Mouse (Mus musculus): ENCODE data around the gene Sepsecs.

Gene Sepsecs

DNA sequence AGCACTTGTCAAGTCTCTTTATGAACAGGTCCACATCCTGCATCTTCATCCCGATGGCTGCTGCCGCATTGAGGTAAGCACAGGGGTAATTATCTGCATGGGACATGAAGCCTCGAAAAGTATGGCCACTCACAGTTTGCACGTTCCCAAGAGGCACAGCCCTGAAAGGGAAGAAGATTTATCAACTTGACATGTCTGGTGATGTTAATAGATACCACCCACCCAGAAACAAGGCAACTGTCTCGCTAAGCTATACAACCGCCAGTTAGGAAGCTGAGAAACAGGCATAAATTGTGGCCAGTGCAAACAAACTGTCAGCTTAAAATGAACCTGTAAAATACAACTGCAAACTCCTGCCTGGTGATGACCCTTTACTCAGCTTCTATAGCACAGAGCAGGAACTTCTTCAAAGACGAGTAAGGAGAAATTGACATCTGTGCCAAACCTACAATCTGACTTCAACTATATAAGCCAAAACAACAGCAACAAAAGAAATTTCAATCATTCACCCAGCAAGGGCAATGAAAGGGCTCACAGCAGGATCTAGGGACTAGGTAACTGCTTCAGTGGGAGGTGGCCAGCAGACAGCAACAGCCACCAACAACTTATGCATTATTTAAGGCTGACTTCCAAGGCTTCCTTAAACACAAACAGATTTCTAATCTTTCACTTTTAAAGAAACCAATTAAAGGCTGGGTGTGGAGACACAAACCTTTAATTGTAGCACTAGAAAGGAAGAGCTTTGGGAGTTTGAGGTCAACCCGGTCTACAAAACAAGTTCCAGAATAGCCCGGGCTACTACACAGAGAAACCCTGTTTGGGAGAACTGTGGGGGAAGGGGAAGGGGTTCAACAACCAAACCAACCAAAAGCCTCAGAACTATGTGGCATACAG lies 25.3 kb downstream of the Sepsecs start:
- DNase-seq (ENCODE audit: extremely low read depth, low read depth, low spot score), result no peak

DNA sequence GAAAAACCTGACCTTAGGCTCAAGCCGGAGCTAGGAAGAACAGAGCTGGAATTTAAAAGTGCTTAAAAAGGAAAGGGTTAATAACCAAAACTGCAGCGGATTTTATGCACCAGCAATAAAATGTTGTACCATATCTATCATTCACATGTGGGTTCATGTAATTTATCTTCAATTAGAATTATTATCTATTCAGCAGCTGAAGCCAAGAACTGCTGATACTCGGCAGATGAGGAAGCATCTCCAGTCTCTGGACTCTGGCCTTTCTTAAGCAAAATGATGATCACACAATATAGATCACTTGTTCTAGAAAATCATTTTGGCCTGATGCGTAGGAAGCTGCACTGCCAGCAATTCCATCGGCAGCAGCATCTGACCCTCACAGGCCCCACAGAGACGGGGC lies 27.8 kb downstream of the Sepsecs start:
- DNase-seq (ENCODE audit: extremely low read depth, low read depth, low spot score), result no peak

DNA sequence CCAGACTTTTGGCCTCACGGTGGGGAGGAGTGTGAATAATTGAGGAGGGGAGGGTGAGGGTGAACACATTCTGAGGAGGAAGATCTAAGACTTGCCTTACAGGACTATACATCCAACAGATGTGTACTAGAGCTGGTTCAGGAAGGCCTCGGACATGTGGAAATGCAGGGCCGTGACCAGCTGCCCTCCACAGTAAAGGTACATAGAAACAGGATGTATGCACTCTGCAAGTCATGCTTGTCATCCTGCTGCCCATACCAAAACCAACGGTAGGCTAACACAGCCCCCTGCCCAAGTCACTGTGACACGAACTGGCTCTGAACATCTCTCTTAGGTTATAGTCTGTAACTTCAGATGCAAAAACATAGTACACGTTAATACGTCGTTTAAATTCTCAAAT lies 30.6 kb downstream of the Sepsecs start:
- DNase-seq (ENCODE audit: extremely low read depth, low read depth, low spot score), result no peak

DNA sequence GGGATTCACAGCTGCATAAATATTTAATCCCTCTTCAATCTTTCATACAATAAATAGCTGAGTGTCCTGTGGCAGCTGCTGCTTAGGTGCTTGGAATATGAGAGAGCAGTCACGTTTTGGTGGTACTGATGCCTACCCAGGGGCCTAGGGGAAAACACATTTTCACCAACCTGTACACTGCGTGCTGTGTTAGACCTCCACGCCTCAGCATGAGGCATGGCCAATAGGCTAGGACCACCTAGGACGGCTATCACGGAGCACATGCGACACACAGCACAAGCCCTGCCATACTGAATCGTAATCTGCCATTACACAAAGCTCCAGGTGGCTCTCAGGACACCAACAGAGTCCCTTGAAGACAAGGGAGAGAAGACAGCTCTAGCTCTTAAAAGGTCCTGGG lies 31.5 kb downstream of the Sepsecs start:
- DNase-seq (ENCODE audit: extremely low read depth, low read depth, low spot score), result no peak

DNA sequence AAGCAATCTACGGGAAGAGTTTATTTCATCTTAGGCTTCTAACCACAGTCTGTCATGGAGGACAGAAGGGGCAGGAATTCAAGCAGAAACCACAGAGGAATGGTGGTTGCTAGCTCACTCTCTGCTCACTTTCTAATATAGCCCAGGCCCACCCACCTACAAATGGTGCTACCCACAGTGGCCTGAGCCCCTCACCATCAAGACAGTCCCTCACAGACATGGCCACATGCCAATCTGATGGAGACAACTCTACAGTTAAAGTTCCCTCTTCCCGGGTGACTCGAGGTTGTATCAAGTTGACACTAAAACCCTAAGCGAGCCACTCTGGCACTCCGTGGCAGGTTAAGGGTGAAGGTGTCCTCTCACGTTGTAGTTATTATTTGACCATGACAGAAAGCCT lies 32.6 kb downstream of the Sepsecs start:
- no peak for DNase-seq (ENCODE audit: extremely low read depth, low read depth, low spot score)

DNA sequence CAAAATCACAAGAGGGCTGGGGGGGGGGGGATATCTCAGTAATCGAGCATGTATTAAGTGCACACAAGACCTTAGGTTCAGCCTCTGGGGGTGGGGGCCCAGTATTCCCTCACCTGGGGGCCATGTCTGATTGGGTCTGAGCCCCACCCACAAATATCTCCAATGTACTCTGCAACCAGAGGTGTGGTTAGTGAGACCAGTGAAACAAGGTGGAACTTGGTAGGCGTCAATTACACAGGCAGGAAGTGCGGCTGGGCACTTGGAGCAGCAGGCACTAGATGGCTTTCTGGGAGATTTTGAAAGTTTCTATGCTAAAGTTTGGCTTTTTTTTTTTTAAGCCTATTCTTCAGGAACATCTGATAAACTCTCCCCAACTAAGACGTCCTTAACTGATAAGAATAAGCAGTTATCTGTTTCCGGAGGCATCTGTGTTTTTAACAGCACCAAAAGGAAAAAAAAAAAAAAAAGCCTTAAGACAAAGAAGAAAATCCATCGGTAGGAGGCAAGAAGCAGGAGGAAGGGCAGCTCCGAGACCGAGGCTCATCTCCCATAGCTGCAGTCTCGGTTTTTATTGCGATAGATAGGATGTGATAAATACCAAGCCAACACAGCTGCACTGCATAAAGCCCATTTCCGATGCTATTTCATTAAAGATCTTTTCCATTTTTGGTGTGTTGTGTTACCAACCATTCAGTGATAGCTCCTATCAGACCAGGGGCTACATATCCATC lies 33.3 kb downstream of the Sepsecs start:
- no peak for DNase-seq (ENCODE audit: extremely low read depth, low read depth, low spot score)

GRCm38 (mm10) chr5:52634017-52634416 lies 35.5 kb downstream of the Sepsecs start:
- no peak for DNase-seq (ENCODE audit: extremely low read depth, low read depth, low spot score)

GRCm38 (mm10) chr5:52630541-52630940 lies 39.0 kb downstream of the Sepsecs start:
- DNase-seq (ENCODE audit: extremely low read depth, low read depth, low spot score), result peak; percentile 42

DNA sequence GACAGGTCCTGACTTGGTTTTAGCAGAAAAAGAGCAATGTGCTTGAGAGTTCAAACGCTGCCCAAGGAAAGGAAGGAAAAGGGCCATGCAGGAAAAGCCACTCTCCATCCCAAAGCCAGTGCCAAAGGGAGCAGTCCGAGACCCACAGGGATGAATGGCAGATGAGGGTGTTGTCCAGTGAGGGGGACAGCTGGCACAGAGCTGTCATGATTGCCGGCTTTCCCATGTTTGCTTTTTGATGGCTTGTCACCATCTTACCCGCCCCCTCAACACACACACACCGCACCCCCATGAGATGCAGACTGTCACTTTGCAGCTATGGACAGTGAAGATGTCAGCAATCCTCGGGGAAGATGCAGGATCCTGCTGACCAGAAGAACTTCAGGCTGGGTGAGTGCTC lies 40.3 kb downstream of the Sepsecs start:
- no peak for DNase-seq (ENCODE audit: extremely low read depth, low read depth, low spot score)

GRCm38 (mm10) chr5:52628783-52629182 lies 40.7 kb downstream of the Sepsecs start:
- DNase-seq (ENCODE audit: extremely low read depth, low read depth, low spot score), result no peak

- DNase-seq (ENCODE audit: extremely low read depth, low read depth, low spot score), result no peak
These were observed 41.8 kb downstream of the Sepsecs start for GRCm38 (mm10) chr5:52627713-52628112.

- DNase-seq (ENCODE audit: extremely low read depth, low read depth, low spot score), result peak; percentile 37
These were observed 43.4 kb downstream of the Sepsecs start for GRCm38 (mm10) chr5:52626092-52626491.

GRCm38 (mm10) chr5:52624956-52625355 lies 44.6 kb downstream of the Sepsecs start:
- peak; percentile 92 for DNase-seq (ENCODE audit: extremely low read depth, low read depth, low spot score)

DNA sequence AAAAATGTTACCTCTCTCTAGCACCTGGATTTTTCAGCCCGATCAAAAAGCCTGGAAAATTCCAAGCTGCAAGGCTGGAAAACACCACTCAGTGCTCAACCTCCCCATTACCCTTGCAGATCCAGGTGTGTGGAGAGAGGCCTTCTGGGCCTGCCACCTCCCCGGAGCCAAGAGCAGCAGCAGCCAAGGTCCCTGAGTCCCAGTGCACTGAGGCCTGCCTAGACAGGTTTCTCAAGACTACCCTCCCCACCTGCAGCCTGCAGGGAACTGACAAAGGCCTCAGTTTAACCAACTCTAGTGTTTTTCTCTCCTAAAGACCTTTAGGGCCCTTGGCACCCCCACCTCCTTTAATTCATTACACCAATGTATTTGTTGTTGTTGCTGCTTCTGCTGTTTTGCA lies 46.4 kb downstream of the Sepsecs start:
- DNase-seq (ENCODE audit: extremely low read depth, low read depth, low spot score), result peak; percentile 63

DNA sequence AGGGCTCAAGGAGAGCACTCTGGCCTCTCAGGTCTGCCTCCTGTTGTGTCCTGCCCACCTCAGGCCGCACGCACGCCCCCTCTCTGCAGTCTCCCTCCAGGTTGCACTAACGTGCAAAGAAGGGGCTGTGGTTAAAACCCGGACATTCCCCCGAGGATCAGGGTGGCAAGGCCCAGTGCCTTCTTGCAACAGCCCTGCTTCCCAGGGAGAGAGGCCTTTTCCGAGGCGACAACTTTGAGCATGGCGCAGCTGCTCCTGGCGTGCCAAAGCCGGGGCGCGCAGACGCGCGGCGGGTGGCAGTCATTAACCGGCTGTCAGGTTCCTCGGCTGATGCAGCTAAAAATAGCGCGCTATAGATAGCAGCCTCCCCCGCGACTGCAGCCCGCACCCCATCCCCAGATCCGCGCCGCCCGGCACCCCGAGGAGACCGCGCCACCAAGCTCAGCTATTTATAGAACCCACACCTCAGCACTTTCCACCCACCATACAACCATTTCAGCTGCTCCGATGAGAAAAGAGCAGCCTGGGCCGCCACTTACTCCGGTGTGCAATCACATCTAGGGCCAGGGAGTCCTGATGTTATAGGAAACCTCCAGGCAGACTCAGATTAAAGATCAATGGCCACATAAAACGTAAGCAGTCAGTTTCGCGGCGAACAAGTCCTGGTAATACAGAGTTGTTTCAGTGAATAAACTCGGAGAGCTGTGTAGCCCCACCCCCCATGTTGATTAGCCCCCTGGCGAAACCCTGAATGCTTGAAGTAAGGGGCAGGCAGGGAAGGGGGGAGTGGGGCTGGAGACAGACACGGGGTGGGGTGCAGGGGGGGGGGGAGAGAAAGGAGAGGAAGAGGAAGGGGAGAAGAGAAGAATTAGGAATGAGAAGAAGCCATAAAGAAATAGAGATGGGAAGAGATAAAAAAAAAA lies 50.9 kb downstream of the Sepsecs start:
- no peak for DNase-seq (ENCODE audit: extremely low read depth, low read depth, low spot score)

- no peak for DNase-seq (ENCODE audit: extremely low read depth, low read depth, low spot score)
These were observed 51.7 kb downstream of the Sepsecs start for GRCm38 (mm10) chr5:52617711-52618347.

DNA sequence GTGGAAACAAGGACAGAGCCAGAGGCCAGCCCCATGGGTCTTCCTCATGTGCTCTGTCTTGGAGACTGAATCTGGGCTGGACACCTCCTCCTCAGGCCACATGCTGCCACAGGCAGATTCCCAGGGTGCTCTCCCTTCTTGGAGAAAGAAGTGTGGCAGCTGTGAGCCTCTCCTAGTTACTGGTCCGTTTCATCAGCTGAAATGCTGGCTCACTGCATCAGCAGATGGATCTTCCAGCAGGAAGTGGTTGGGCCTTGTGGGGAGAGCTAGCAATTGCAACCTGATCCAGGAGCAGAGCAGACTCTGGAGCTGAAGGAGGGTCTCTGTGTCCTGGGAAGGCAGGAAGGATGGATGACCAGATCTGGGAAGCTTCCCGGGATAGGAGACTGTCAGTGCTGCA lies 53.0 kb downstream of the Sepsecs start:
- DNase-seq (ENCODE audit: extremely low read depth, low read depth, low spot score), result no peak

- no peak for DNase-seq (ENCODE audit: extremely low read depth, low read depth, low spot score)
These were observed 54.1 kb downstream of the Sepsecs start for GRCm38 (mm10) chr5:52615421-52615820.

DNA sequence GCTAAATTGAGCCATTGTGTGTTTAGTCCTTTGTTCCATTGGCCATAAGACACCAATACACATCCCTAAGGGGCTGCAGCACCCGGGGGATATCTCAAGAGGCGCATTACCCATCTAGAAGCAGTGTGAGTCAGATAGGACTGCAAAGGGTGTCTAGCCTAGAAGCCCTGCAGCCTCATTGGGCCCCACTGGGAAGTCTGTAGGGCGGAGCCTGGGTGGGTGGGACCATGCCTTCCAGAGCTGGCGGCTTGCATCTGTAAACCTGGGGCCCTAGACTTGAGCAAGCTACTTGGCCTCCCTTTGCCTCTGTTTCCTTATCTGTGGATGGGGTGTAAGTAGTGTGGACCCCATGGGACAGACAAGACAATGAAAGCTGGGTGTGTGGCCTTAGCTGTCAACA lies 54.8 kb downstream of the Sepsecs start:
- DNase-seq (ENCODE audit: extremely low read depth, low read depth, low spot score), result no peak

- no peak for DNase-seq (ENCODE audit: extremely low read depth, low read depth, low spot score)
These were observed 56.7 kb downstream of the Sepsecs start for GRCm38 (mm10) chr5:52612776-52613175.

All from fat pad, adult 2 months (tissue).